Mouse (Mus musculus) limb, embryonic 13.5 days (tissue): ENCODE measurements around the gene Asap2. TPM values are rescaled to one million over a fixed set of nuclear protein-coding genes. Genes with fewer than 3 reads are reported as not detected.
A peak's percentile ranks its signal among the peaks of the same experiment; 100 is the strongest.

ENCODE experiments used
- ATAC-seq: fragments of 200-750 bp; cut with Nextera tagmentation; 2 replicates; pipeline ENCODE4 v1.8.0; 2017; ENCODE audit warnings: low read depth, moderate number of reproducible peaks, moderate TSS enrichment; ENCODE audit not compliant: low FRiP score
- H3K27ac ChIP-seq: fragments of 300-500 bp; sonication (generic); 2 replicates; pipeline ENCODE4 v1.5.1; 2015; ENCODE audit warnings: inconsistent platforms, mild to moderate bottlenecking, moderate library complexity
- H3K27me3 ChIP-seq: fragments of 300-500 bp; sonication (generic); 2 replicates; pipeline ENCODE4 v1.6.1; 2015; ENCODE audit warnings: mild to moderate bottlenecking, inconsistent platforms
- H3K36me3 ChIP-seq: fragments of 300-500 bp; sonication (generic); 2 replicates; pipeline ENCODE4 v1.6.1; 2015; ENCODE audit warnings: inconsistent platforms, mild to moderate bottlenecking, moderate library complexity
- H3K4me1 ChIP-seq: fragments of 300-500 bp; sonication (generic); 2 replicates; pipeline ENCODE4 v1.6.1; 2015; ENCODE audit warnings: inconsistent platforms
- H3K4me2 ChIP-seq: fragments of 300-500 bp; sonication (generic); replicated peaks from 2 replicates; pipeline ENCODE4 v1.6.1; 2015; ENCODE audit warnings: inconsistent platforms, mild to moderate bottlenecking, moderate library complexity
- H3K4me3 ChIP-seq: fragments of 300-500 bp; sonication (generic); 2 replicates; pipeline ENCODE4 v1.5.1; 2015; ENCODE audit warnings: moderate library complexity, mild to moderate bottlenecking, inconsistent platforms
- H3K9ac ChIP-seq: fragments of 300-500 bp; sonication (generic); 2 replicates; pipeline ENCODE4 v1.6.1; 2015; ENCODE audit warnings: mild to moderate bottlenecking, inconsistent platforms
- H3K9me3 ChIP-seq: fragments of 300-500 bp; sonication (generic); 2 replicates; pipeline ENCODE4 v1.6.1; 2016; ENCODE audit warnings: inconsistent platforms
- WGBS: fragments of 180-500 bp; shearing (Covaris S2); methylation state at CpG from one replicate; pipeline ENCODE4 v1.1.7; 2015; 5-methylcytosine and 5-hydroxymethylcytosine counted together
- polyA plus RNA-seq: library from polyadenylated mRNA; unstranded; fragments of >200 nt; fragmentation: Nextera tagmentation; extraction: Ambion mirVana; gene quantifications from 2 replicates; pipeline ENCODE4 v1.2.1, GENCODE M21; 2015

Gene Asap2
- polyA plus RNA-seq, 1 experiment from 2014 or later = 10.7 TPM

DNA sequence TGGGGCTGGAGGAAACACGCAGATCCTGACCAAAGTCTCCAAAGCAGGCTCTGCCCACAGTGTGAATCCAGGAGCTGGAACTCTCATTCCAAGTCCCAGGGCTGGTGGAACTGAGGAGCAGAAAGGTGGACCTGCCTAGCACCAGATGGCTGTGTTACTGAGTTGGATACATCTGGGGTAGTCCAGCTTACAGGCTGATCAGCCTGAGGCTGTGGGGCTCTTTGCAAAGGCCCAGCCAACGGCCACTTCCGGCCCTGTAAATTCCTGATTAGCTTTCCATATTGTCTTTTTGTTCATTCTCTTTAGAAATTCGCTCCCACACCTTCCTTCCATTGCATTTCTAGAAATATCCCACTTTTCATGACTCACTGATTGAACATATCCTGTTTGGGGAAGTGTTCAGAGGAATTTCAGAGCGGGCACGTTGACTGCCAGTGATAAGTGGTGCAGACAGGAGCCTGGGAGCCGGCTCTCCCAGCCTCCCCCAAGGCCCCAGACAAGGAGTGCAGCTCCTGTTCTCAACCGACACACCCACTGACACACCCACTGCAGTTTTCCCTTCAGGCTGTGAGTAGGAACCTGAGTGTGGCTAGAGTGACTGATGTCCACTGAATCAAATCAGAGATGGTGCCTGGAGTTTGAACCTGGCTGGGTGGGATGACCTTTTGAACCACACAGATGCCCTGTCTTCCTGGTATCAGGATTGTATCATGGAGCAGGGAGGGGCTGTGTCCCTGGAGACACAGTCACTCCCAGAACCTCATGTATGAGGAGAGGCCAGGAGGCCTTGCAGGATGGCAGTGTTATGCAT is 145.6 kb downstream of the Asap2 start:
- Histone ChIP-seq H3K27ac (peak overlapping the region; percentile 44), H3K36me3 (no peaks in the 10 kb centered on the region), H3K9ac (no peak overlapping the region), H3K4me2 (no peak overlapping the region), H3K9me3 (no peaks in the 10 kb centered on the region), H3K4me1 (peaks cover 75% of the 10 kb centered on the region), H3K4me3 (no peak overlapping the region), H3K27me3 (no peaks in the 10 kb centered on the region)
- ATAC-seq = no peak
- 39% methylated on average over 8 of the region's 8 CpGs for WGBS

DNA sequence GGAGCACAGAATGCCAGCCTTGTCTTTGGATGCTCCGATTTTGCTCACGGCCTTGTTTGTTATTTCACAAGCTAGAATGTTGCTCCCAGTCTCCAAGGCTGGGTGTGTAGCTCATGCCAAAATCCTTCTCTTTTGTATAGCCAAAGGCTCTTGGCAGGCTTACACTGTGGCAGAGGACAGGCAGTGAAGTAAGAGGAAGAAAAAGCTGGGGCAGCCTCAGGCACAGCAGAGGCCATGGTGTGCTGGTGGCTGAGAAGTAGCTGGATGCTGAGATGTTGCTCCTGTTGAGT is 146.1 kb downstream of the Asap2 start:
- Histone ChIP-seq H3K4me2 (no peak overlapping the region), H3K27me3 (no peaks in the 10 kb centered on the region), H3K4me1 (peaks cover 73% of the 10 kb centered on the region), H3K9me3 (no peaks in the 10 kb centered on the region), H3K36me3 (no peaks in the 10 kb centered on the region), H3K27ac (peak overlapping the region; percentile 44; the same call in 1 of the 2 replicates), H3K4me3 (no peak overlapping the region), H3K9ac (no peak overlapping the region)
- ATAC-seq = no peak
- WGBS = 85% methylated on average over 2 of the region's 2 CpGs

DNA sequence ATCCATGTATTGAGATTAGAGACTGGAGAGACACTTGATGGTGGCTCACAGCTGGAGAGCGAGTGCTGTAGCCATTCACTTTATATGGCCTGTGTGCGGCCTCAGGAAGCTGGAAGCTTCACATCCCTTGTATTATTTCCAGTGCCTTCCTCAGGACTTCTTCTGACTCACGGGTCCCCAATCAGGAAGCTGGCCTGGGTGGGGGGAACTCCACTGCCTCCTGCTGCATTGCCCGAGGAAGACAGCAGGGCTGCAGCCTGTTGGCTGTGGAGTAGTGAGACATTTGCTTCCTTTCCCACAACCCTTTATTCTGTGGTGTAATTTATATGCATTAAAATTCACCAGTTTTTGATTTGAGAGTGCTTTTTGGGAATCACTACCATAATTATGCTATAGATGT is 149.3 kb downstream of the Asap2 start:
- H3K4me1 ChIP-seq = peaks cover 50% of the 10 kb centered on the region
- H3K4me3 ChIP-seq = no peak overlapping the region
- WGBS = 51% methylated on average over 4 of the region's 4 CpGs
- no peak overlapping the region for H3K4me2 ChIP-seq
- no peaks in the 10 kb centered on the region for H3K9me3 ChIP-seq
- no peaks in the 10 kb centered on the region for H3K27me3 ChIP-seq
- no peak overlapping the region for H3K27ac ChIP-seq
- no peaks in the 10 kb centered on the region; the same call in 1 of the 2 replicates for H3K36me3 ChIP-seq
- no peak for ATAC-seq
- H3K9ac ChIP-seq = no peak overlapping the region

DNA sequence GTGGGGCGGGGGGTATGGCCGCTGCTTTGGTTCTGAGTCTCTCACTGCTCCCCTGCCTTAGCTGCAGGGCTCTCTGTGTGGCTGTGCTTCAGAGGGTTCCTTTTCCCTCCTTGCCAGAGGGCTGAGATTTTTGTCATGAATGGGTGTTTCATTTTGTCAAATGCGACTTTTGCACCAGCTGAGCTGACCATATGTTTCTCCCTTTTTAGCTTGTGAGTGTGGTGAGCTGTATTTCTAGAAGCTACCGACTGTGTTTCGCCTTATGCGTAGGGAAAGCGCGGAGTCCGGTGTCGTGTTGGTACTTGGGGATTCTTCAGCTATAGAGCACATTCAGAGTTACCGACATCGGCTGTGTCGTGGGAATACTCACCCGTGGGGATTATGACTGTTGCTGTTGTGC is 149.9 kb downstream of the Asap2 start:
- Histone ChIP-seq H3K4me1 (peaks cover 44% of the 10 kb centered on the region), H3K4me2 (no peak overlapping the region), H3K9ac (no peak overlapping the region), H3K4me3 (no peak overlapping the region), H3K27me3 (no peaks in the 10 kb centered on the region), H3K27ac (no peak overlapping the region), H3K9me3 (no peaks in the 10 kb centered on the region), H3K36me3 (peaks cover 3% of the 10 kb centered on the region)
- no peak for ATAC-seq
- 90% methylated on average over 14 of the region's 14 CpGs for WGBS

DNA sequence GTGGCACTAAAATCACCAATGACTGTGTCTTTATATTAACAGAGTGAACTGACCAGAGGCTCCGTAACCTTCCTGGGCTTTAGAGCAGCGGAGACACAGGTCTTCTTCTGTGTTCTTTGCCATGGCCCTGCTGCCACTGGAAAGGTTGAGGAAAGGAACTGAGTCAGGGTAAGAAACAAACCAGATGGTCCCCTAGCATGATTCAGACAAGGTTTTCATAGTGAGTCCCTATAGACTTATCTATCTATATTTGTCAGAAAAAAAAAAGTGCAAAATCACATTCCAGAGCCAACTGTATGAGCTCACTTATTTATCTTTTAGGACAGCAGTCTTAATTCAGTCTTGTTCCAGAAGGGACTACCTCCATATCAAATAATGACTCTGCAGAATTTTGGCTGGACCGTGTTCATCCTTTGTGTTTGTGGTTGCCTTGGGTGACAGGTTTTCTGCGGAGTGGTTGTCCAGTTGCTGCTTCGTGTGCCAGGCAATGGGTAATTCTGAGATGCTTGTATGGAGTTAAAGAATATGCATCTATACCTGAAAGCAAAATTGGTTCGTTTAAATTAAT is 150.6 kb downstream of the Asap2 start:
- Histone ChIP-seq H3K4me2 (no peak overlapping the region), H3K36me3 (peaks cover 3% of the 10 kb centered on the region), H3K4me1 (peaks cover 38% of the 10 kb centered on the region), H3K27ac (no peak overlapping the region), H3K27me3 (no peaks in the 10 kb centered on the region), H3K9ac (no peak overlapping the region), H3K4me3 (no peak overlapping the region), H3K9me3 (no peaks in the 10 kb centered on the region)
- 92% methylated on average over 6 of the region's 6 CpGs for WGBS
- ATAC-seq = no peak

DNA sequence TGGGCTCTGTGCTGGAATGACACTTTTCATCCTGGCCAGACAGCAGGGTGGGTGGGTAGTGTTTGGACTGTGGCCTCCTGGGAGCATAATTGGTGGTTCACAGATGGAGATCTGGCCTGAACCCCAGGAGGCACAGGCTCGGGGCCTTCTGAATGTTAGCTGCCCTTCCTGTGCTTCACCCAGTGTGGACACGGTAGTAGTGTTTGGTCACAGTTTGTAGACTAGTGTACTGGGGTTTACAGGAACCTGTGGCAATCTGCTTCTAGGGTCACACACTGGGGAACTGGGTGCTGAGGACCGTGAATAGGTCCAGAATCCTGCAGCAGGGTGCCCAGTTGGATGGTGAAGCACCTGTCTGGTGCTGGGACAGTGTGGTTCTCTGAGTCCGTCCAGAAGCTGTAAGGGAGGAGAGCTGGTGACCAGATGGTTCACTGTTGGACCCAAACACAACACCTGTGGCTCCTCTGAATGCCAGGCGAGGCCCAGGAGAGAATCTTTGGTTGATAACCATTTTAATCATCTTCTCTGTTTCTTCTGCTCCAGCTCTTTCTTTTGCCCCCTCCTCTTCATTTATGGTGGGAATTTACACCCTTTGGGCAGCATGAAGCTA is 151.5 kb downstream of the Asap2 start:
- 80% methylated on average over 5 of the region's 5 CpGs for WGBS
- ATAC-seq = no peak
- peaks cover 38% of the 10 kb centered on the region for H3K4me1 ChIP-seq
- no peak overlapping the region for H3K9ac ChIP-seq
- H3K27ac ChIP-seq = no peak overlapping the region
- H3K9me3 ChIP-seq = no peaks in the 10 kb centered on the region
- no peak overlapping the region for H3K4me3 ChIP-seq
- no peaks in the 10 kb centered on the region for H3K27me3 ChIP-seq
- H3K4me2 ChIP-seq = no peak overlapping the region
- H3K36me3 ChIP-seq = peaks cover 3% of the 10 kb centered on the region

DNA sequence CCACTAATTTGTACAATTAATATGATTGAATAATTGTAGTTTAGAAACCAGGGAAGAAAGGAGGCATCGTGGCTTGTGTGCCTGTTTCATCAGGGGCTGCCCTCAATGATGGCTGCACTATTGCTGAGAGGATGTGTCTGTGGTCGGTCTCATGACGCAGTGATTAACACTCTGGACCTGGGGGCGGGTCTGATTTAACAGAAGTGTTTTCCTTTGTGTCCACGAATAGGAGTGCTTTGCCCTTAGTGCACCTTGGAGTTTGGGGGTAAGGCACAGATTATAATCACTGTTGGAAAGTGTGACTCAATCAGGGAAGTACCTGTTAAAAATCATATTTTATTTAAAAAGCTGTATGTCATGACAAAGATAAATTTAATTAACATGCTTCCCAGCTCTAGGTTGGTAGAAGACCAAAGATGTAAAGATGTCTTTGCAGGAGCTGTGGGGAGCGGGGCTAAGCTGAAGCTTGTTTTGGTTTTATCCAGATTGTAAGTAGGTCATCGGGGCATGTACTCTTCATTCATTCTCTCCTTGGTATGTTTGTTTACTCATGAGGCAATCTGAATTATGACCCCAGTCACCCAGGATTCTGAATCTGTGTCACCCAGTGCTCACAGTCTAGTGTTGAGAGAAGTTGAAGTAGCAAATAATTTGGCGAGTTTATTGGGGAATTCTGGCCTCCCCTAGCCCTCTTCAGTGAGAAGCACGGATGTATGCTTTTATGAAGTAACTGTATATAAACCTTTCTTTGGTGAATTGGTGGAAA is 152.4 kb downstream of the Asap2 start:
- peaks cover 3% of the 10 kb centered on the region for H3K36me3 ChIP-seq
- peaks cover 40% of the 10 kb centered on the region for H3K4me1 ChIP-seq
- no peak overlapping the region for H3K4me2 ChIP-seq
- no peaks in the 10 kb centered on the region for H3K9me3 ChIP-seq
- no peak for ATAC-seq
- 75% methylated on average over 9 of the region's 9 CpGs for WGBS
- H3K27ac ChIP-seq = no peak overlapping the region
- no peak overlapping the region for H3K4me3 ChIP-seq
- H3K27me3 ChIP-seq = no peaks in the 10 kb centered on the region
- H3K9ac ChIP-seq = no peak overlapping the region

DNA sequence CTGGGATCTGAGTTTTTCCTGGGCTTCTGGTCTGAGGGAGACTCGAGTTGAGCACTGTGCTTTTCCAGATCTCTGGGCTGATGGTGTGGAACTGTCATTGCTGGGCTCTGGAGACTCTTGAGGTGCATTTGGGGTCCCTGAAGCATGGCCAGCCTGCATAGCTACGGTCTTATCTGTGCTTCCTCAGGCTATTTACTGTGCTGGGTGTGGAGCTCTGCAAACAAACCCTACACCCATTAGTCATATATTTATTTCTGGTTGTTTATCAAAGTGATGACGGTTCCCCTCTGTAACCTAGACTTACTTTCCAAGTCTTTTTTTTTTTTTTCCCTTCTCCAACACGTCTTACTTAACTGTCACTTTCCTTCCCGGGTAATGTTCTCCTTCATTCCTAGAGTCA is 154.3 kb downstream of the Asap2 start:
- 88% methylated on average over 5 of the region's 5 CpGs for WGBS
- no peak overlapping the region for H3K4me2 ChIP-seq
- no peak for ATAC-seq

DNA sequence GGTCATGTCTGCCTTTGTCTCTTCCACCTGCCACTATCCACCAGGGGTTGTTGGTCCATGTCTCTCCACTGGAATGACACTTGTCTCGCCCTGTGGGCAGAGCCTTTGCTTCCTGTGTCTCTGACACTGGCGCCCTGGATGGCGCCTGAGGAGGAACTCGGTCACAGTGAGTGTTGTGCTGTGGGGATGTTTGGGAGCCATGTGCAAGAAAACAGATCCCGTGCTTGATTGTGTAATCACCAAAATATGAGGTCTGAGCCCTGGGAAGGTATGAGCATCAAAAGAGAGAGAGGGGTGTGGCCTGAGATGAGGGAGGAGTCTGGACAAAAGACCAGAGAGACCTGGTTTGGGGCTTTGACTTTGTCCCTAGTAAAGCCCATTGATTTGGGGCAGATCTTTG is 154.8 kb downstream of the Asap2 start:
- no peak for ATAC-seq
- no peak overlapping the region for H3K4me2 ChIP-seq
- no peak overlapping the region for H3K9ac ChIP-seq
- no peak overlapping the region for H3K27ac ChIP-seq
- 90% methylated on average over 5 of the region's 5 CpGs for WGBS
- no peaks in the 10 kb centered on the region for H3K27me3 ChIP-seq
- H3K4me3 ChIP-seq = no peak overlapping the region
- H3K36me3 ChIP-seq = peaks cover 3% of the 10 kb centered on the region
- no peaks in the 10 kb centered on the region for H3K9me3 ChIP-seq
- peaks cover 37% of the 10 kb centered on the region for H3K4me1 ChIP-seq

More for the DNA sequence above, 154.3 kb downstream of the Asap2 start:
- peaks cover 39% of the 10 kb centered on the region for H3K4me1 ChIP-seq
- no peak overlapping the region for H3K4me3 ChIP-seq
- no peak overlapping the region for H3K27ac ChIP-seq
- no peak overlapping the region for H3K9ac ChIP-seq
- H3K27me3 ChIP-seq = no peaks in the 10 kb centered on the region
- no peaks in the 10 kb centered on the region for H3K9me3 ChIP-seq
- peaks cover 3% of the 10 kb centered on the region for H3K36me3 ChIP-seq

DNA sequence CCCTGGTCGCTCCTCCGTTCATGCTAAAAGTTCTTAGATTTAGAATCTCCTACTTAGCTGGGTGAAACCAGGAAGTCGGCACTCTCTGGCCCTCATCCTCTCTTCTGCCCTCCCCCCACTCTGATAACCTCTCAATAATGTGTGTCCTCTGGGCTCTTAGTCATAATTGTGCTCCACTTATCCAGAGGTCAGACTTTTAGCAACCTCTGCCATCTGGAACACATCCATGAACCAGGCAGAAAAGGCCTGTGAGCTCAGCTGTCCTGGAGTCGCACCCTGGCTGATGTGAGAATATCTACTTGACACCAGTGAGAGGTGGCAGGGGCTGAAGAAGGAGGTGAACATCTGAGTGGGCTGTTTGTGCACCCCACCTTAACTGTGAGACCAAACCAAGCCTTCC is 156.6 kb downstream of the Asap2 start:
- no peak overlapping the region for H3K4me2 ChIP-seq
- H3K27ac ChIP-seq = no peak overlapping the region
- H3K4me3 ChIP-seq = no peak overlapping the region
- H3K27me3 ChIP-seq = no peaks in the 10 kb centered on the region
- WGBS = 47% methylated on average over 4 of the region's 4 CpGs
- no peak overlapping the region for H3K9ac ChIP-seq
- H3K36me3 ChIP-seq = peaks cover 3% of the 10 kb centered on the region
- no peaks in the 10 kb centered on the region for H3K9me3 ChIP-seq
- H3K4me1 ChIP-seq = peaks cover 33% of the 10 kb centered on the region
- ATAC-seq = no peak

DNA sequence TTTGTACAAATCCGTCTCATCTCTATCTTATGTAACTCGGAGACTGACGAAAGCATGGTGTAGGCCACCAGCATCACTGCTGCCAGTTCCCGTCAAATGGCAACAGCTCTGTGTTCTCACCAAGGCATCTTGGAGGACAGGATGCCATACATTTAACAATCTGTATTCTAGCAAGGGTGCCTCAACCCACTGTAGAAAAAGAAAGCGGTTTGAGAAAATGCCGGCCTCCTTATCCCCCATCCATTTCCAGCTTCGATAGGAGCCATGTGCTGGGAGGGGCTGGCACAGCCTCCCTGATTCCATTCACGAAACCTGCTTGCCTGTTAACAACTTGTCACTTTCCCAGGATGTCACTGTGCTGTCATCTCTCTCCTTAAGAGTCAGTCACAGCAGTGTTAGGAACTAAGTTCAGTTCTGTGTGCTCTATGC is 163.0 kb downstream of the Asap2 start:
- Histone ChIP-seq H3K9ac (no peak overlapping the region), H3K9me3 (no peaks in the 10 kb centered on the region), H3K36me3 (no peaks in the 10 kb centered on the region), H3K4me3 (no peak overlapping the region), H3K27ac (no peak overlapping the region), H3K4me1 (peaks cover 25% of the 10 kb centered on the region), H3K27me3 (no peaks in the 10 kb centered on the region), H3K4me2 (no peak overlapping the region)
- no peak for ATAC-seq
- 79% methylated on average over 8 of the region's 8 CpGs for WGBS

DNA sequence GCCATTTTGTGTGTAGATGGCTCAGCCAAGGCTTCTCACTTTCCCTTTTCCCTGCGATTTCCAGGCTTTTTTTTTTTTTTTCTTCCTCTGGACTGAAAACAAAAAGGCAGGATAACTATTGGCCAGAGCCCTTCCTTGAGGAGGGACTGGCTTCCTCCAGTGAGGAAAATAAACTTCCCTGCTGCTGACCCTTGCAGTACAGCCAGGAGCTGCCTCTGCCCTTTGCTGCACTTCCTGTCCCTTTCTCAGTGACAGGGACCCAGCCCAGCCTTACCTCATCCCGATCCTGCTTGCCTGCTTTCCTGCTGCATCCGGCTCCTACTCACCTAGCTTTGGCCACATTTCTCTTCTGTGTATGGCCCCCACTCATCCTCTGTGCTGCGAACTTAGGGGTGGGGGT is 164.8 kb downstream of the Asap2 start:
- Histone ChIP-seq H3K9me3 (no peaks in the 10 kb centered on the region), H3K9ac (no peak overlapping the region), H3K4me1 (peaks cover 31% of the 10 kb centered on the region), H3K4me3 (no peak overlapping the region), H3K36me3 (no peaks in the 10 kb centered on the region), H3K27me3 (no peaks in the 10 kb centered on the region), H3K27ac (no peak overlapping the region), H3K4me2 (no peak overlapping the region)
- no peak for ATAC-seq
- 66% methylated on average over 4 of the region's 4 CpGs for WGBS
